Mouse (Mus musculus) midbrain, embryonic 14.5 days (tissue): ENCODE measurements around the gene Plekhg3. TPM values are rescaled to one million over a fixed set of nuclear protein-coding genes. Genes with fewer than 3 reads are reported as not detected.

Experiments used
- ATAC-seq: fragments of 200-750 bp; cut with Nextera tagmentation; 2 replicates; pipeline ENCODE4 v1.8.0; 2017; ENCODE audit warnings: moderate number of reproducible peaks, moderate library complexity; ENCODE audit not compliant: low FRiP score, low TSS enrichment
- DNase-seq: peaks from one replicate; pipeline ENCODE4 v3.0.0-alpha.2; 2015
- H3K27ac ChIP-seq: fragments of 300-500 bp; sonication (generic); replicated peaks from 2 replicates; pipeline ENCODE4 v1.5.1; 2014; ENCODE audit warnings: mild to moderate bottlenecking, low read depth, low read length, moderate library complexity
- H3K27me3 ChIP-seq: fragments of 300-500 bp; sonication (generic); 2 replicates; pipeline ENCODE4 v1.6.1; 2014; ENCODE audit warnings: low read length, control low read depth, mixed read lengths; ENCODE audit not compliant: control insufficient read depth, insufficient read depth
- H3K36me3 ChIP-seq: fragments of 300-500 bp; sonication (generic); 2 replicates; pipeline ENCODE4 v1.6.1; 2014; ENCODE audit warnings: low read length, control low read depth; ENCODE audit not compliant: control insufficient read depth, insufficient read depth
- H3K4me1 ChIP-seq: fragments of 300-500 bp; sonication (generic); 2 replicates; pipeline ENCODE4 v1.6.1; 2014; ENCODE audit warnings: mild to moderate bottlenecking, antibody characterized with exemption, low read length, control low read depth; ENCODE audit not compliant: control insufficient read depth, insufficient read depth
- H3K4me2 ChIP-seq: fragments of 300-500 bp; sonication (generic); 2 replicates; pipeline ENCODE4 v1.6.1; 2014; ENCODE audit warnings: mild to moderate bottlenecking, low read length, moderate library complexity
- H3K4me3 ChIP-seq: fragments of 300-500 bp; sonication (generic); replicated peaks from 2 replicates; pipeline ENCODE4 v1.5.1; 2014; ENCODE audit warnings: low read depth, low read length
- H3K9ac ChIP-seq: fragments of 300-500 bp; sonication (generic); replicated peaks from 2 replicates; pipeline ENCODE4 v1.6.1; 2014; ENCODE audit warnings: mild to moderate bottlenecking, low read length, moderate library complexity
- H3K9me3 ChIP-seq: fragments of 300-500 bp; sonication (generic); 2 replicates; pipeline ENCODE4 v1.6.1; 2016; ENCODE audit warnings: low read length, control low read depth, mixed read lengths; ENCODE audit not compliant: control insufficient read depth
- WGBS: fragments of 180-500 bp; shearing (Covaris S2); extraction: QIAGEN DNeasy Blood & Tissue Kit; methylation state at CpG from one replicate; pipeline ENCODE4 v1.1.7; 2014; 5-methylcytosine and 5-hydroxymethylcytosine counted together
- polyA plus RNA-seq: library from polyadenylated mRNA; unstranded; fragments of >200 nt; fragmentation: Nextera tagmentation; extraction: Ambion mirVana; gene quantifications from 2 replicates; pipeline ENCODE4 v1.2.1, GENCODE M21; 2014

Gene Plekhg3
- polyA plus RNA-seq, 1 experiment from 2014 or later = 1.1 TPM

GRCm38 (mm10) chr12:76496324-76496723 lies 34.4 kb upstream of the Plekhg3 start:
- no peak for ATAC-seq
- WGBS = 32% methylated on average over 12 of the region's 12 CpGs
- H3K4me2 ChIP-seq = no peak overlapping the region
- H3K27me3 ChIP-seq = no peaks in the 10 kb centered on the region
- peak; percentile 81 for DNase-seq
- H3K9ac ChIP-seq = no peak overlapping the region
- no peaks in the 10 kb centered on the region for H3K9me3 ChIP-seq
- H3K27ac ChIP-seq = no peak overlapping the region
- no peak overlapping the region for H3K4me3 ChIP-seq
- no peaks in the 10 kb centered on the region for H3K4me1 ChIP-seq
- no peaks in the 10 kb centered on the region for H3K36me3 ChIP-seq

- no peak for DNase-seq
- no peaks in the 10 kb centered on the region for H3K27me3 ChIP-seq
- no peaks in the 10 kb centered on the region for H3K9me3 ChIP-seq
- H3K27ac ChIP-seq = no peak overlapping the region
- no peak overlapping the region for H3K4me2 ChIP-seq
- no peak overlapping the region for H3K4me3 ChIP-seq
- H3K36me3 ChIP-seq = no peaks in the 10 kb centered on the region
- no peaks in the 10 kb centered on the region for H3K4me1 ChIP-seq
- H3K9ac ChIP-seq = no peak overlapping the region
- 94% methylated on average over 9 of the region's 9 CpGs for WGBS
- ATAC-seq = no peak
These were observed 31.4 kb upstream of the Plekhg3 start for GRCm38 (mm10) chr12:76499276-76499675.

GRCm38 (mm10) chr12:76500055-76500454 lies 30.6 kb upstream of the Plekhg3 start:
- Histone ChIP-seq H3K9ac (no peak overlapping the region), H3K36me3 (no peaks in the 10 kb centered on the region), H3K27ac (no peak overlapping the region), H3K9me3 (no peaks in the 10 kb centered on the region), H3K4me3 (no peak overlapping the region), H3K4me1 (no peaks in the 10 kb centered on the region), H3K27me3 (no peaks in the 10 kb centered on the region), H3K4me2 (no peak overlapping the region)
- WGBS = 92% methylated on average over 6 of the region's 6 CpGs
- ATAC-seq = no peak
- no peak for DNase-seq

- ATAC-seq (no peak), DNase-seq (no peak)
- Histone ChIP-seq H3K4me2 (no peak overlapping the region), H3K9ac (no peak overlapping the region), H3K36me3 (no peaks in the 10 kb centered on the region), H3K4me1 (no peaks in the 10 kb centered on the region), H3K27ac (no peak overlapping the region), H3K27me3 (no peaks in the 10 kb centered on the region), H3K4me3 (no peak overlapping the region), H3K9me3 (no peaks in the 10 kb centered on the region)
- WGBS = 78% methylated on average over 3 of the region's 3 CpGs
These were observed 29.8 kb upstream of the Plekhg3 start for GRCm38 (mm10) chr12:76500896-76501295.

- no peaks in the 10 kb centered on the region for H3K9me3 ChIP-seq
- H3K27me3 ChIP-seq = no peaks in the 10 kb centered on the region
- no peaks in the 10 kb centered on the region for H3K36me3 ChIP-seq
- 59% methylated on average over 5 of the region's 5 CpGs for WGBS
- no peak for DNase-seq
- H3K4me1 ChIP-seq = no peaks in the 10 kb centered on the region
- no peak overlapping the region for H3K27ac ChIP-seq
- H3K4me3 ChIP-seq = no peak overlapping the region
- no peak overlapping the region for H3K9ac ChIP-seq
- H3K4me2 ChIP-seq = no peak overlapping the region
- ATAC-seq = no peak
These were observed 27.7 kb upstream of the Plekhg3 start for GRCm38 (mm10) chr12:76502981-76503380.

GRCm38 (mm10) chr12:76506522-76506921 lies 24.2 kb upstream of the Plekhg3 start:
- Histone ChIP-seq H3K4me2 (no peak overlapping the region), H3K27me3 (no peaks in the 10 kb centered on the region), H3K36me3 (no peaks in the 10 kb centered on the region), H3K9ac (no peak overlapping the region), H3K9me3 (no peaks in the 10 kb centered on the region), H3K4me1 (no peaks in the 10 kb centered on the region), H3K27ac (0 out of 2 replicates have a peak overlapping the region, but pooled peaks have one; percentile 5), H3K4me3 (no peak overlapping the region)
- DNase-seq (peak; percentile 41), ATAC-seq (no peak; the same call in 1 of the 2 replicates)
- 25% methylated on average over 2 of the region's 2 CpGs for WGBS

GRCm38 (mm10) chr12:76507791-76508190 lies 22.9 kb upstream of the Plekhg3 start:
- no peak overlapping the region for H3K4me3 ChIP-seq
- no peak overlapping the region for H3K9ac ChIP-seq
- H3K4me1 ChIP-seq = no peaks in the 10 kb centered on the region
- H3K27me3 ChIP-seq = no peaks in the 10 kb centered on the region
- H3K9me3 ChIP-seq = no peaks in the 10 kb centered on the region
- H3K4me2 ChIP-seq = no peak overlapping the region
- DNase-seq = no peak
- no peak for ATAC-seq
- no peaks in the 10 kb centered on the region for H3K36me3 ChIP-seq
- WGBS = 53% methylated on average over 5 of the region's 5 CpGs
- no peak overlapping the region for H3K27ac ChIP-seq

- Histone ChIP-seq H3K27me3 (no peaks in the 10 kb centered on the region), H3K27ac (no peak overlapping the region), H3K4me1 (no peaks in the 10 kb centered on the region), H3K36me3 (no peaks in the 10 kb centered on the region), H3K9ac (no peak overlapping the region), H3K9me3 (no peaks in the 10 kb centered on the region), H3K4me2 (no peak overlapping the region), H3K4me3 (no peak overlapping the region)
- WGBS = 73% methylated on average over 7 of the region's 7 CpGs
- ATAC-seq (no peak), DNase-seq (no peak)
These were observed 21.7 kb upstream of the Plekhg3 start for GRCm38 (mm10) chr12:76508909-76509440.

- H3K27me3 ChIP-seq = no peaks in the 10 kb centered on the region
- DNase-seq (no peak), ATAC-seq (no peak)
- H3K9me3 ChIP-seq = no peaks in the 10 kb centered on the region
- H3K4me2 ChIP-seq = no peak overlapping the region
- H3K36me3 ChIP-seq = no peaks in the 10 kb centered on the region
- H3K4me1 ChIP-seq = no peaks in the 10 kb centered on the region
- H3K27ac ChIP-seq = no peak overlapping the region
- WGBS = 63% methylated on average over 1 of the region's 1 CpGs
- no peak overlapping the region for H3K9ac ChIP-seq
- H3K4me3 ChIP-seq = no peak overlapping the region
These were observed 18.0 kb upstream of the Plekhg3 start for GRCm38 (mm10) chr12:76512731-76513130.
